Mouse (Mus musculus): Measurements from ENCODE around the gene Cabp2. TPM values are rescaled to one million over a fixed set of nuclear protein-coding genes. Genes with fewer than 3 reads are reported as not detected.
"Not testable (repeated sequence)": the region's sequence is repeated elsewhere in the genome, so short reads cannot be mapped to it uniquely, and the experiment has no call there.

Cabp2 gene
- polyA plus RNA-seq, 1 experiment from 2014 or later, result not detected

- Histone ChIP-seq H3K4me3 (replicated peaks) (peak overlapping the region; percentile 85), H3K27ac (replicated peaks) (peak overlapping the region; percentile 83), H3K9ac (peak overlapping the region; percentile 81), H3K4me2 (replicated peaks) (peak overlapping the region; percentile 72), H3K27me3 (no peaks in the 10 kb centered on the region), H3K9me3 (replicated peaks) (no peaks in the 10 kb centered on the region), H3K36me3 (peaks cover 34% of the 10 kb centered on the region), H3K4me1 (peaks cover 29% of the 10 kb centered on the region)
- WGBS, result 37% methylated on average over 7 of the region's 7 CpGs
- ATAC-seq (ENCODE audit: insufficient number of reproducible peaks, low FRiP score, low TSS enrichment, low read depth), result no peak
Observed at GRCm38 (mm10) chr19:4126759-4127495, 45.5 kb downstream of the Cabp2 start.

GRCm38 (mm10) chr19:4129462-4129861 lies 48.1 kb downstream of the Cabp2 start:
- H3K27ac ChIP-seq (replicated peaks), result no peak overlapping the region
- peaks cover 44% of the 10 kb centered on the region for H3K36me3 ChIP-seq
- no peak overlapping the region for H3K4me3 ChIP-seq (replicated peaks)
- no peaks in the 10 kb centered on the region for H3K9me3 ChIP-seq (replicated peaks)
- no peaks in the 10 kb centered on the region for H3K27me3 ChIP-seq
- peaks cover 23% of the 10 kb centered on the region for H3K4me1 ChIP-seq
- ATAC-seq (ENCODE audit: insufficient number of reproducible peaks, low FRiP score, low TSS enrichment, low read depth), result no peak
- no peak overlapping the region for H3K4me2 ChIP-seq (replicated peaks)
- 91% methylated on average over 7 of the region's 7 CpGs for WGBS
- H3K9ac ChIP-seq, result no peak overlapping the region

GRCm38 (mm10) chr19:4130106-4130505 lies 48.7 kb downstream of the Cabp2 start:
- H3K4me2 ChIP-seq (replicated peaks), result no peak overlapping the region
- H3K27me3 ChIP-seq, result no peaks in the 10 kb centered on the region
- no peak for ATAC-seq (ENCODE audit: insufficient number of reproducible peaks, low FRiP score, low TSS enrichment, low read depth)
- H3K9ac ChIP-seq, result no peak overlapping the region
- peaks cover 44% of the 10 kb centered on the region for H3K36me3 ChIP-seq
- no peak overlapping the region for H3K4me3 ChIP-seq (replicated peaks)
- 86% methylated on average over 4 of the region's 4 CpGs for WGBS
- H3K27ac ChIP-seq (replicated peaks), result no peak overlapping the region
- H3K9me3 ChIP-seq (replicated peaks), result no peaks in the 10 kb centered on the region
- H3K4me1 ChIP-seq, result peaks cover 17% of the 10 kb centered on the region

- Histone ChIP-seq H3K9ac (no peak overlapping the region), H3K4me2 (replicated peaks) (no peak overlapping the region), H3K9me3 (replicated peaks) (no peaks in the 10 kb centered on the region), H3K27ac (replicated peaks) (no peak overlapping the region), H3K4me1 (peaks cover 15% of the 10 kb centered on the region), H3K36me3 (peaks cover 44% of the 10 kb centered on the region), H3K4me3 (replicated peaks) (no peak overlapping the region), H3K27me3 (no peaks in the 10 kb centered on the region)
- no peak for ATAC-seq (ENCODE audit: insufficient number of reproducible peaks, low FRiP score, low TSS enrichment, low read depth)
- WGBS, result 86% methylated on average over 5 of the region's 5 CpGs
Observed at GRCm38 (mm10) chr19:4131075-4131474, 49.7 kb downstream of the Cabp2 start.

- no peak overlapping the region for H3K27ac ChIP-seq (replicated peaks)
- H3K4me1 ChIP-seq, result peaks cover 10% of the 10 kb centered on the region
- H3K4me3 ChIP-seq (replicated peaks), result no peak overlapping the region
- H3K36me3 ChIP-seq, result peaks cover 44% of the 10 kb centered on the region
- H3K9me3 ChIP-seq (replicated peaks), result no peaks in the 10 kb centered on the region
- no peak for ATAC-seq (ENCODE audit: insufficient number of reproducible peaks, low FRiP score, low TSS enrichment, low read depth)
- H3K4me2 ChIP-seq (replicated peaks), result no peak overlapping the region
- no peak overlapping the region for H3K9ac ChIP-seq
- no peaks in the 10 kb centered on the region for H3K27me3 ChIP-seq
- 84% methylated on average over 2 of the region's 2 CpGs for WGBS
Observed at GRCm38 (mm10) chr19:4131768-4132167, 50.4 kb downstream of the Cabp2 start.

- Histone ChIP-seq H3K27me3 (no peaks in the 10 kb centered on the region), H3K4me2 (replicated peaks) (no peak overlapping the region), H3K4me1 (no peaks in the 10 kb centered on the region), H3K27ac (replicated peaks) (no peak overlapping the region), H3K9me3 (replicated peaks) (no peaks in the 10 kb centered on the region), H3K4me3 (replicated peaks) (no peak overlapping the region), H3K36me3 (peaks cover 31% of the 10 kb centered on the region), H3K9ac (no peak overlapping the region)
- 84% methylated on average over 4 of the region's 4 CpGs for WGBS
- ATAC-seq (ENCODE audit: insufficient number of reproducible peaks, low FRiP score, low TSS enrichment, low read depth), result no peak
Observed at GRCm38 (mm10) chr19:4134354-4134753, 53.0 kb downstream of the Cabp2 start.

- not testable (repeated sequence) for H3K27ac ChIP-seq (replicated peaks); ATAC-seq (ENCODE audit: insufficient number of reproducible peaks, low FRiP score, low TSS enrichment, low read depth); H3K27me3 ChIP-seq; H3K4me1 ChIP-seq; H3K9ac ChIP-seq; H3K4me2 ChIP-seq (replicated peaks); H3K9me3 ChIP-seq (replicated peaks); H3K4me3 ChIP-seq (replicated peaks)
- peaks cover 22% of the 10 kb centered on the region for H3K36me3 ChIP-seq
- WGBS, result 77% methylated on average over 6 of the region's 6 CpGs
Observed at GRCm38 (mm10) chr19:4135229-4135962, 54.0 kb downstream of the Cabp2 start.

- H3K27ac ChIP-seq (replicated peaks); H3K4me3 ChIP-seq (replicated peaks); H3K9me3 ChIP-seq (replicated peaks); H3K4me2 ChIP-seq (replicated peaks); H3K4me1 ChIP-seq; H3K9ac ChIP-seq; ATAC-seq (ENCODE audit: insufficient number of reproducible peaks, low FRiP score, low TSS enrichment, low read depth); H3K27me3 ChIP-seq: not testable (repeated sequence)
- 12% methylated on average over 8 of the region's 8 CpGs for WGBS
- H3K36me3 ChIP-seq, result peaks cover 20% of the 10 kb centered on the region
Observed at GRCm38 (mm10) chr19:4135963-4136345, 54.6 kb downstream of the Cabp2 start.

- no peak for ATAC-seq (ENCODE audit: insufficient number of reproducible peaks, low FRiP score, low TSS enrichment, low read depth)
- Histone ChIP-seq H3K4me1 (no peaks in the 10 kb centered on the region), H3K9me3 (replicated peaks) (no peaks in the 10 kb centered on the region), H3K27me3 (no peaks in the 10 kb centered on the region), H3K4me2 (replicated peaks) (no peak overlapping the region), H3K27ac (replicated peaks) (no peak overlapping the region), H3K9ac (no peak overlapping the region), H3K36me3 (peaks cover 15% of the 10 kb centered on the region), H3K4me3 (replicated peaks) (no peak overlapping the region)
- 78% methylated on average over 5 of the region's 5 CpGs for WGBS
Observed at GRCm38 (mm10) chr19:4136463-4136862, 55.1 kb downstream of the Cabp2 start.
